ENCODE assay signal across 8 mouse cellular contexts in genomic region chr10:123264461-123265191, GRCm38 (mm10). TPM values are rescaled to one million over a fixed set of nuclear protein-coding genes. Genes with fewer than 3 reads are reported as not detected.
A peak's percentile ranks its signal among the peaks of the same experiment; 100 is the strongest.
DNase-seq lines count a peak whose midpoint lies in the region; ATAC-seq and TF ChIP-seq lines count a peak whose summit lies in the region.

No protein-coding gene starts in this region.

- peaks cover 15% of the 10 kb centered on the region for H3K27me3 ChIP-seq in lung, postnatal 0 days (replicated peaks; ENCODE audit: insufficient read depth, low read length)

- DNase-seq in thymus, postnatal 4 days = peak; percentile 19
- no peak for DNase-seq in thymus, postnatal 25 days
- peak; percentile 57 for DNase-seq in embryo, embryonic 9.5 days (ENCODE audit: extremely low spot score)
- DNase-seq in heart, postnatal 10 days = peak; percentile 11 to 28
- peak; percentile 50 to 59 for DNase-seq in layer of hippocampus, postnatal 10 days (ENCODE audit: low spot score in 2 of 2)
- peak; percentile 51 for DNase-seq in lung, postnatal 0 days (ENCODE audit: low spot score)
- DNase-seq in right cerebral cortex, postnatal 14 days = peak; percentile 71
- DNase-seq in thymus, postnatal 14 days = no peak

- H3K4me1 ChIP-seq in lung, postnatal 0 days (ENCODE audit: insufficient read depth, low read depth, low read length) = peaks cover 7% of the 10 kb centered on the region

- no peaks in the 10 kb centered on the region for H3K36me3 ChIP-seq in lung, postnatal 0 days (ENCODE audit: insufficient read depth, low read length)

- 2% methylated on average over 74 of the region's 84 CpGs for WGBS in lung, postnatal 0 days

- peak overlapping the region; percentile 43 for H3K4me3 ChIP-seq in lung, postnatal 0 days (ENCODE audit: low read depth, low read length)

- ATAC-seq in lung, postnatal 0 days = peak; percentile 71

- H3K9me3 ChIP-seq in lung, postnatal 0 days (ENCODE audit: low read length) = no peaks in the 10 kb centered on the region

- intact Hi-C loops in heart, postnatal 10 days (cut with DNase I) = no loop called here

- peak overlapping the region; percentile 77 for H3K4me2 ChIP-seq in lung, postnatal 0 days (replicated peaks; ENCODE audit: low read depth, low read length)

- H3K9ac ChIP-seq in lung, postnatal 0 days (replicated peaks; ENCODE audit: low read depth) = no peak overlapping the region

- no peak for TF ChIP-seq EP300 in lung, postnatal 0 days (IDR thresholded peaks at IDR 0.05)

- H3K27ac ChIP-seq in lung, postnatal 0 days (ENCODE audit: low read length) = no peak overlapping the region

- no peak for TF ChIP-seq CTCF in lung, postnatal 0 days (IDR thresholded peaks at IDR 0.05)

RNA-seq across cellular contexts. Expression of gene Fam19a2, which starts 0.8 kb away (rescaled TPM):
- total RNA-seq in heart, postnatal 10 days (2021) = under 1 TPM; 0.12 to 0.17 TPM
- 10 to 100 TPM; 49.0 to 52.0 TPM for total RNA-seq in layer of hippocampus, postnatal 10 days (2021)
- 0.12 and 0.24 TPM in 2 replicates for polyA plus RNA-seq in lung, postnatal 0 days (2015; fragmentation: Nextera tagmentation; extraction: Ambion mirVana)

Comparison
In these comparisons a context has a peak if more than half of its experiments do, and no peak if none do; other contexts are left out.
1. DNase-seq: peak in thymus, postnatal 4 days (single experiment), embryo, embryonic 9.5 days (single experiment), heart, postnatal 10 days (2 of 2), layer of hippocampus, postnatal 10 days (2 of 2), lung, postnatal 0 days (single experiment) and right cerebral cortex, postnatal 14 days (single experiment); none in thymus, postnatal 25 days (single experiment) and thymus, postnatal 14 days (single experiment).
2. RNA of gene Fam19a2, which starts 0.8 kb away (total RNA-seq): 49.0 to 52.0 TPM in layer of hippocampus, postnatal 10 days; 0.12 to 0.17 TPM in heart, postnatal 10 days; every median in the first group is over 10 times any median in the second.